Mouse (Mus musculus) adrenal gland, postnatal 4 days (tissue): ENCODE results near the gene Slc6a17. TPM values are rescaled to one million over a fixed set of nuclear protein-coding genes. Genes with fewer than 3 reads are reported as not detected.

Experiments used
- DNase-seq, 2 experiments: peaks; one replicate each; pipeline ENCODE4 v3.0.0; 2021 to 2022; ENCODE audit warnings: low spot score in 2 of 2, mixed read lengths in 2 of 2
- long read RNA-seq, 2 experiments: library from polyadenylated mRNA; stranded (forward); transcript quantifications; one replicate each; pipeline ENCODE4 v2.0.0; 2021
- total RNA-seq, 2 experiments: library from RNA; stranded (reverse); gene quantifications; 2 replicates each; pipeline ENCODE4 v1.2.3; 2021

The Slc6a17 gene
- total RNA-seq, result 1 to 10 TPM; 3.7 to 3.8 TPM
- long read RNA-seq, experiment 1, partial matches to known transcripts, result 0 of 1 reads
- long read RNA-seq, experiment 1, other reads (novel, unspliced or antisense), result 1 of 1 reads
- long read RNA-seq, experiment 2, full-length matches to known transcripts, result 1 of 3 reads
- long read RNA-seq, experiment 2, partial matches to known transcripts, result 1 of 3 reads
- long read RNA-seq, experiment 2, other reads (novel, unspliced or antisense), result 1 of 3 reads

- no peak for DNase-seq
Observed at GRCm38 (mm10) chr3:107517631-107518108, at the start of gene Slc6a17. TSS of gene Slc6a17 (minus strand) at chr3:107518018.

- DNase-seq, result no peak
Observed at GRCm38 (mm10) chr3:107565331-107565730, 47.5 kb upstream of the Slc6a17 start.

DNA sequence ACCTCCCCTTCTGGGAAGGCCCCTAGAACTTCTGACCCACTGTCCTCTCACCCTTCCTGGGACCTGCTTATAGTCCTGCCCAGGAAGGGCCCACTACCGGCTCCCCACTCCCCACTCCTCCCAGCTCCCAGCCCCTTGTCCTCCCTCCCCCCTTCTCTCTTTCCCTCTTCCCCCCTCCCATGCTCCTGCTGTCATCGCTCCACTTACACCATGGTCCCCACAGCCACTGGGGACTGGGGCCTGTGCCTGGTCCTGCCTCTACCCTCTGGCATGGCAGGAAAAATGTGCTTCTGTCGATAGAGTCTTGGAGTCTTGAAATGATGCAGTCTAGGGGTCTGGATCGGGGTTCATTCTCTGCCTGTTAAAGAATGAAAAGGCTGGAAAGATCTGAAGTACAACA is 46.1 kb upstream of the Slc6a17 start:
- DNase-seq, result no peak

GRCm38 (mm10) chr3:107562591-107562990 is 44.8 kb upstream of the Slc6a17 start:
- no peak for DNase-seq

GRCm38 (mm10) chr3:107562104-107562503 is 44.3 kb upstream of the Slc6a17 start:
- no peak for DNase-seq

- DNase-seq, result peak; percentile 33 to 37
Observed at GRCm38 (mm10) chr3:107559183-107559582, 41.4 kb upstream of the Slc6a17 start.

DNA sequence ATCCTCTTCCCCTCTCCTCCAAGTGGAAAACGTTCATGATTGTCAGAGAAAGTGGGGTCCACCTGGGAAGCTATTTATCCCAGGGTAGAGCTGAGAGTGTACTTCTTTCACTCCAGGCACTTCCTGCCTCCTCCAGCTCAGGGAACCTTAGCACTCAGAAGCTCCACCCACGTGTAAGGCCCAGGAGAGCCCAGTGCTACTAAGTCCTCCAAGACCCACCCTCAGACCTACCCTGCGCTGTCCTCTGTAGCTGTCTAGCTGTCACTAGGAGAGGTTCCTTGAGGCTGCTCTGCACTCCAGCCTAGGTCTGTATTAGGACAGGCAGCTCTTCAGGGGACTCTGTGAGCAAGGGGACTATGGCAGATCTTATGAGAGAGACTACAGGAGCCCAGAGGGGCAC is 40.9 kb upstream of the Slc6a17 start:
- no peak for DNase-seq

DNA sequence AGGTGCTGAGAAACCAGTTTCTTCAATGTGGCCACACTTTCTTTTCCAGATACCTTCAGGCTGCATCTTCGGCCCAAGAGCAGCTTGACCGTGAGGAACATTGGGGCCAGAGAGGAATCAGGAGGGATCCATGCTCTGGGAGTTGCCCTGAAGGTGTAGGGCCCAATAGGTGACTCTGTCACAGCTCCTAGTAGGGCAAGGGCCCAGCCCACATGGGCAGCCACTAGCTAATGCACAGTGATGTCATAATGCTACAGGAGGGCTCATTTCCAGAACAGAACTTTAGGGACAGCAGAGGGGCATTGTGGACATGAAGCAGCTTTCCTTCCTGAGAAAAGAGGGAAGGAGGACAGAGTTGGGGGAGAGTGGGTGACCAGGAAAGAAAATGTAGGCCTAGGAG is 37.0 kb upstream of the Slc6a17 start, which contains the start of gene Ubl4b:
Gene Ubl4b (minus strand): TSS at position 232 of the 400 bp plus-strand sequence.
- DNase-seq, result no peak

DNA sequence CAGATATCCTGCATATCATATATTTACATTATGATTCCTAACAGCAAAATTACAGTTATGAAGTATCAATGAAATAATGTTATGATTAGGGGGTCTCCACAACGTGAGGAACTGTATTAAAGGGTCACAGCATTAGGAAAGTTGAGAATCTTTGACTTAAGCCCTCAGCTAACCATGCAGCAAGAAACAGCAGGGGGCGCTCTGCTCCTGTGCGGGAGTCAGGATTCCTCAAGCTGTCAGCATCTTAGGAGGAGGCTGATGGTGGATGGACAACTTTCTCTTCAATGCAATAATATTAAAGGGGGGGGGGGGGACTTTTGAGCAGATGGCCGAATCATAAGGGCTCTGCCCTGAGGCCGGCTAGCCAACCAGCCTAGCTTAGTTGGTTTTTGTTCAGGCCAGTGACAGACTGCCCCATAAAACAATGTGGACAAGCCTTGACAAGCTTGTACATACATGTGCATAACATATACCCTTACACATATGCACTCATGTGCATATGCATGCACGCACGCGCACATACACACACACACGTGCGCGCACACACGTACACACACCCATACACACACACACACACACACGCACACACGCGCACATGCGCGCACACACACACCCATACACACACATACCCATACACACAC is 32.7 kb upstream of the Slc6a17 start:
- no peak for DNase-seq

GRCm38 (mm10) chr3:107546956-107547355 is 29.1 kb upstream of the Slc6a17 start:
- no peak for DNase-seq

- DNase-seq, result no peak
Observed at GRCm38 (mm10) chr3:107545716-107546412, 28.0 kb upstream of the Slc6a17 start.

GRCm38 (mm10) chr3:107545278-107545677 is 27.5 kb upstream of the Slc6a17 start:
- no peak for DNase-seq

DNA sequence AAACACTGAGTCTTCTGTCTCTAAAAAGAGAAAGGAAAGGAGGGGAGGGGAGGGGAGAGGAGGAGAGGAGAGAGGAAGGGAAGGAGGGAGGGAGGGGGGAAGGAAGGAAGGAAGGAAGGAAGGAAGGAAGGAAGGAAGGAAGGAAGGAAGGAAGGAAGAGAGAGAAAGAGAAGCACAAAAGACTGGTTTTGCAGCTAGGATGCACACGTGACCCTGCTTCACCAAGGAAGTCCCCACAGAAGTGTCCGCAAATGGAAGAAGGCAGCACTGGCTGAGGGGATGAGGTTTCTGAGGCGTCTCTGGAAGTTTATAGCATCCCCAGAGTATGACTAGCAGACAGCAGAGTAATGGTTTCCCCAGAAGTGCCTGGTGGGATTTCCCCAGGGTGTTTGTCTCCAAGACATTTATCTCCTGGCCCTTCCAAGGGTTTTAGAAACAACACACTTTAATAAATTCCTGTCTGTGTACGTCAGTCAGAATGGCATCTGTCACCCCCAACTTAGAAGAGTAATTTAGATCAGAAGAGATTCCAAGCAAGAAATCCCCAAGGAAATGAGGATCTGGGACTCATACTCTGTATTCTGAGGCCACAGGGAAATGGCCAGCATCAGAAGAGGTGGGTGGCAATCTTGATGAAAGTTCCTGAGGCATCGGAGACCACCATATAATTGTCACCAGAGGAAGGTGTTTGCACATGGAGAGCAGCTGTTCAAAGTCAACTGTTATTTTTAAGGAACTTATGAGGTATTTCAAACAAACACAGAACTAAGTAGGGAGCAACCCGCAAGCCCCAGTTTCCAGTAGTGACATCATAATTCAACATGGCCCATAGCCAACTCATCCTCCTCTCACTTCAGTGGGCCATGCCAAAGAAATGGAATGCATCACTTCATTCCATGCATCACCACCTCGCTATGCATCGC is 25.6 kb upstream of the Slc6a17 start:
- DNase-seq, result no peak

DNA sequence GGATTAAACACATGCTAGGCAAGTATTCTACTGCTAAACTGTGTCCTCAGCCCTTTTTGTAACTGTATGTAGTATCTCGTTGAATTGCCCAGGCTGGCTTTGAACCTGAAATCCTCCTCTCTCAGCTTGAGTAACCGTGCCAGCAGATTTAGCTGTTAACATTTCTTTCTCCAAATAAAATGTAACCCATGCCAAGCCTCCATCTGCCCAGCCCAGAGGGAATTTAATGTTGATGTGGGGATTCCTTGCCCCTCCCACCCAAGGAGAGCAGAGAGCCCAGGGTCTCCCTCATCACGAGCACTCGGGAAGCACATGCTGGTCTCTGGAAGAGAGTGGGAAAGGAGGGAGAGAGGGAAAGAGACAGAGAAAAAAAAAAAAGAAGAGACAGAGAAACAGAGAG is 24.8 kb upstream of the Slc6a17 start:
- no peak for DNase-seq

- DNase-seq, result no peak
Observed at GRCm38 (mm10) chr3:107537504-107537889, 19.7 kb upstream of the Slc6a17 start.

DNA sequence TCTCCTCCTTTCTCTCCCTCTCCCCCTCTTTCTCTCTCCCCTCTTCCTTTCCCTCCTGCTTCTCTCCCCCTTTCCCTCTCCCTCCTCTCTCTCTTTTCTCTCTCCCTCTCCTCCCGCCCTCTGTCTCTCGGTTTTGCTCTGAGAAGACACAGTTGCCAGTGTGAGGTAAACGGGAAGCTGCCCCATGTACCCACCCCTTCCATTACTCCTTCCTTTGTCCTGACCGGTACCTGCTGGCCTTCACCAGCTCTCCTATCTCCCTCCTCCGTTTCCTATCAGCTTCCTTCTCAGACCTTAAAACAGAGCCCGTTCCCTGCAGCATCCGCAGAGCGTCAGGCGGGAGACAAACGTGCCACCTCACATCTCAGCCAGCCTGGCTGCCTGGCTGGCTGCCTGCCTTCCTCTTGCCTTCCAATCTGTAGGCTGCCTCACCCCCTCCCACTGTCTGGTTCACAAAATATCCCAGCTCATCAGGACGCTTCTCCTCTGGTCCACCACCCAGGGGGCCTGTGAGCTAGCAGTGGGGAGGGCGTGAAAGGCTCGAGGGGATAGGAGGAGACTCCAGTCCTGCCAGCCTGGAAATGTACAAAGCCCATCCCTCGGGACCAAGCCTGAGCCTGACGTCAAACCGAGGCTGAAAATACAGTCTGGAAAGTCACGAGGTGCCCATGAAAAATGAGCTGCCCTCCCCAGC is 19.1 kb upstream of the Slc6a17 start:
- DNase-seq, result no peak

- DNase-seq, result no peak
Observed at GRCm38 (mm10) chr3:107534951-107535350, 17.1 kb upstream of the Slc6a17 start.

- DNase-seq, result no peak
Observed at GRCm38 (mm10) chr3:107533532-107533931, 15.7 kb upstream of the Slc6a17 start.

GRCm38 (mm10) chr3:107530581-107530980 is 12.8 kb upstream of the Slc6a17 start:
- no peak for DNase-seq

DNA sequence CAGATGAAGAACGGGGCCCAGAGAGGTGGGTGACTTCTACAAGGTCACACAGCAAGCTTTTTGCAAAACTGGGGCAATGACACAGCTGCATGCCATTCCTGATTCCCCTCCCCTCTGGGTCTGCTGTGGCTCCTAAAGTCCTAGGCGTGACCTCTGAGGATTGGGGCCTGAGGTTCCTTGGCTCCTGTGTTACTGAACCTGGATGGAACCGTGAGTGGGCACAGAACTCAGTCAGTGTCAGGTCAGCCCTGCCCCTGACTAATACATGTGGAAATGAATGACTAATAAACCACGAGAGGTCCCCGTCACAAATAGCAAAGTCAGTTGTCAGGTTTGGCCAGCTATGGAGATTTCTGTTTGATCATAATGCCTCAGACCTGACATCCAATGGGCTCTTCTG is 11.4 kb upstream of the Slc6a17 start:
- no peak for DNase-seq
